ENCODE assay signal across 11 mouse cellular contexts in the genomic region with DNA sequence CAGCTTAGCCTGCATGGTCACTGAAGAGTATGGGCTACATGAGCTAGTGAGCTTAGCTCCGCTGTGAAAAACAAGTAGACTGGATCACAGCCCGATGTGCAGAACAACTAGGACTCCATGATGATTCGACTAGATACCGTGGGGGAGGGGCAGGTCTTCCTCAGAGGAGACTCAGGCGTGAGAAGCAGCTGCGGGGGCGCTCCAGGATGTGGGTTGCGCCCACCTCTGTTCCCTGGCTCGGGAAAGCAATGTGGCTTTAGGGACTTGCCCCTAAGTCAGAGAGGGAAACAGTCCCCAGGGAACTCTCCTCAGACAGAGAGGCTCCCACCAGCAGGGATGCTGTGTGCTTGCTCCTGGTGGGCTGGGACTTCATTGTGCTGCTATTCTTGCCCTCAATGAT. TPM values are rescaled to one million over a fixed set of nuclear protein-coding genes. Genes with fewer than 3 reads are reported as not detected.
A peak's percentile ranks its signal among the peaks of the same experiment; 100 is the strongest.
DNase-seq lines count a peak whose midpoint lies in the region; ATAC-seq lines count a peak whose summit lies in the region.
"Had no signal": no experiment of that assay in that cellular context is flagged by ENCODE, and none has a peak within 500 bp of the region (broad histone marks: within the 10 kb centered on the region; RNA-seq: fewer than 3 reads in every experiment).

No protein-coding gene starts in this region.

- H3K36me3 ChIP-seq in forebrain, embryonic 10.5 days (replicated peaks) = no peaks in the 10 kb centered on the region
- no peaks in the 10 kb centered on the region for H3K36me3 ChIP-seq in forebrain, embryonic 12.5 days (replicated peaks)

- H3K27me3 ChIP-seq in forebrain, embryonic 10.5 days (ENCODE audit: poor library complexity, severe bottlenecking) = peaks cover 19% of the 10 kb centered on the region; the same call in 1 of the 2 replicates
- peaks cover 5% of the 10 kb centered on the region for H3K27me3 ChIP-seq in forebrain, embryonic 12.5 days

- 20% methylated on average over 9 of the region's 9 CpGs for WGBS in forebrain, embryonic 10.5 days
- 16% methylated on average over 9 of the region's 9 CpGs for WGBS in forebrain, embryonic 12.5 days

- intact Hi-C loops in left cerebral cortex, postnatal 14 days (cut with DNase I) = no loop called here
- intact Hi-C loops in left cerebral cortex, postnatal 4 days (cut with DNase I) = loop anchor here (10.0 kb wide), 1 partner anchor 66 kb away; a partner anchor contains a TSS
- intact Hi-C loops in heart, postnatal 14 days (cut with DNase I) = no loop called here

- H3K27ac ChIP-seq in forebrain, embryonic 10.5 days = peak overlapping the region; percentile 66
- no peak overlapping the region for H3K27ac ChIP-seq in forebrain, embryonic 12.5 days
- H3K27ac ChIP-seq: liver, embryonic 14.5 days had no signal

- no peak overlapping the region for H3K4me2 ChIP-seq in forebrain, embryonic 12.5 days

- no peak for DNase-seq in forebrain, embryonic 10.5 days (ENCODE audit: extremely low spot score, low spot score)
- DNase-seq in left cerebral cortex, postnatal 14 days (ENCODE audit: low spot score in 2 of 2) = peak; percentile 44 to 62
- DNase-seq in left cerebral cortex, postnatal 4 days = no peak
- peak; percentile 21 to 25 for DNase-seq in heart, postnatal 14 days
- peak; percentile 60 for DNase-seq in thymus, postnatal 0 days (ENCODE audit: low spot score)
- no peak for DNase-seq in layer of hippocampus, postnatal 36 days
- no peak for DNase-seq in cerebellum, postnatal 4 days (ENCODE audit: low spot score in 2 of 2)
- DNase-seq: gastrocnemius, postnatal 10 days had no signal

- H3K9ac ChIP-seq in forebrain, embryonic 12.5 days = no peak overlapping the region
- H3K9ac ChIP-seq: liver, embryonic 14.5 days had no signal

- H3K4me3 ChIP-seq in forebrain, embryonic 10.5 days = no peak overlapping the region
- H3K4me3 ChIP-seq in forebrain, embryonic 12.5 days (replicated peaks) = no peak overlapping the region

- H3K9me3 ChIP-seq in forebrain, embryonic 10.5 days = no peaks in the 10 kb centered on the region
- H3K9me3 ChIP-seq in forebrain, embryonic 12.5 days = no peaks in the 10 kb centered on the region

- no peak for ATAC-seq in forebrain, embryonic 12.5 days (ENCODE audit: low FRiP score)

- peaks cover 58% of the 10 kb centered on the region for H3K4me1 ChIP-seq in forebrain, embryonic 10.5 days
- peaks cover 50% of the 10 kb centered on the region for H3K4me1 ChIP-seq in forebrain, embryonic 12.5 days

RNA-seq across cellular contexts. Expression of a gene that starts 33.8 kb away (rescaled TPM):
- 0.06 TPM in 1 of 2 replicates, not detected in the other for polyA plus RNA-seq in forebrain, embryonic 10.5 days (2016; fragmentation: Nextera tagmentation; extraction: Ambion mirVana)
- polyA plus RNA-seq in forebrain, embryonic 12.5 days (2016; fragmentation: Nextera tagmentation; extraction: Ambion mirVana) = not detected in 2 replicates
- total RNA-seq in left cerebral cortex, postnatal 14 days (2021) = not detected
- total RNA-seq in left cerebral cortex, postnatal 4 days (2021) = not detected
- not detected for total RNA-seq in heart, postnatal 14 days (2021)
- not detected in 2 replicates for polyA plus RNA-seq in thymus, postnatal 0 days (2015; fragmentation: Nextera tagmentation; extraction: Ambion mirVana)
- total RNA-seq in layer of hippocampus, postnatal 36 days (2021) = not detected
- total RNA-seq: gastrocnemius, postnatal 10 days had no signal
- polyA plus RNA-seq: large intestine, adult 2 months; liver, embryonic 14.5 days had no signal

RNA-seq across cellular contexts. Expression of a gene that starts 47.7 kb away (rescaled TPM):
- 244 and 249 TPM in 2 replicates for polyA plus RNA-seq in forebrain, embryonic 10.5 days (2016; fragmentation: Nextera tagmentation; extraction: Ambion mirVana)
- polyA plus RNA-seq in forebrain, embryonic 12.5 days (2016; fragmentation: Nextera tagmentation; extraction: Ambion mirVana) = 289 and 296 TPM in 2 replicates
- 100 to 1,000 TPM; 193 to 195 TPM for total RNA-seq in left cerebral cortex, postnatal 14 days (2021)
- 100 to 1,000 TPM; 115 to 118 TPM for total RNA-seq in left cerebral cortex, postnatal 4 days (2021)
- 100 to 1,000 TPM; 149 to 155 TPM for total RNA-seq in heart, postnatal 14 days (2021)
- polyA plus RNA-seq in thymus, postnatal 0 days (2015; fragmentation: Nextera tagmentation; extraction: Ambion mirVana) = 373 and 377 TPM in 2 replicates
- total RNA-seq in layer of hippocampus, postnatal 36 days (2021) = 100 to 1,000 TPM; 208 to 228 TPM

RNA-seq across cellular contexts. Expression of a gene that starts 48.4 kb away (rescaled TPM):
- polyA plus RNA-seq in forebrain, embryonic 10.5 days (2016; fragmentation: Nextera tagmentation; extraction: Ambion mirVana) = 21.4 and 33.5 TPM in 2 replicates
- polyA plus RNA-seq in forebrain, embryonic 12.5 days (2016; fragmentation: Nextera tagmentation; extraction: Ambion mirVana) = 22.1 and 26.5 TPM in 2 replicates
- total RNA-seq in left cerebral cortex, postnatal 14 days (2021) = 10 to 100 TPM; 17.5 to 19.8 TPM
- 10 to 100 TPM; 24.4 to 27.4 TPM for total RNA-seq in left cerebral cortex, postnatal 4 days (2021)
- total RNA-seq in heart, postnatal 14 days (2021) = 10 to 100 TPM; 11.8 to 12.5 TPM
- 48.4 and 67.1 TPM in 2 replicates for polyA plus RNA-seq in thymus, postnatal 0 days (2015; fragmentation: Nextera tagmentation; extraction: Ambion mirVana)
- total RNA-seq in layer of hippocampus, postnatal 36 days (2021) = 10 to 100 TPM; 16.5 to 20.7 TPM

Comparison
In these comparisons a context has a peak if more than half of its experiments do, and no peak if none do; other contexts are left out.
1. DNase-seq: peak in left cerebral cortex, postnatal 14 days (2 of 2), heart, postnatal 14 days (2 of 2) and thymus, postnatal 0 days (single experiment); none in forebrain, embryonic 10.5 days (single experiment), left cerebral cortex, postnatal 4 days (single experiment), layer of hippocampus, postnatal 36 days (0 of 2) and cerebellum, postnatal 4 days (0 of 2).